Mouse (Mus musculus): Measurements from ENCODE around the gene Insr.

Gene Insr

GRCm38 (mm10) chr8:3275189-3275588 lies 4.2 kb downstream of the Insr start:
- DNase-seq (ENCODE audit: low read depth, low spot score), result no peak

GRCm38 (mm10) chr8:3273799-3274198 lies 5.6 kb downstream of the Insr start:
- DNase-seq (ENCODE audit: low read depth, low spot score), result no peak

GRCm38 (mm10) chr8:3267449-3267761 lies 12.0 kb downstream of the Insr start:
- no peak for DNase-seq (ENCODE audit: low read depth, low spot score)

GRCm38 (mm10) chr8:3266686-3267448 lies 12.6 kb downstream of the Insr start:
- no peak for DNase-seq (ENCODE audit: low read depth, low spot score)

- DNase-seq (ENCODE audit: low read depth, low spot score), result no peak
Observed at GRCm38 (mm10) chr8:3265182-3265581, 14.2 kb downstream of the Insr start.

GRCm38 (mm10) chr8:3262779-3263178 lies 16.6 kb downstream of the Insr start:
- DNase-seq (ENCODE audit: low read depth, low spot score), result no peak

GRCm38 (mm10) chr8:3261101-3261500 lies 18.3 kb downstream of the Insr start:
- no peak for DNase-seq (ENCODE audit: low read depth, low spot score)

- DNase-seq (ENCODE audit: low read depth, low spot score), result no peak
Observed at GRCm38 (mm10) chr8:3260127-3260811, 19.1 kb downstream of the Insr start.

- DNase-seq (ENCODE audit: low read depth, low spot score), result no peak
Observed at GRCm38 (mm10) chr8:3256147-3256940, 23.1 kb downstream of the Insr start.

- DNase-seq (ENCODE audit: low read depth, low spot score), result no peak
Observed at GRCm38 (mm10) chr8:3255321-3255720, 24.1 kb downstream of the Insr start.

- DNase-seq (ENCODE audit: low read depth, low spot score), result no peak
Observed at GRCm38 (mm10) chr8:3253179-3253578, 26.2 kb downstream of the Insr start.

- no peak for DNase-seq (ENCODE audit: low read depth, low spot score)
Observed at GRCm38 (mm10) chr8:3252665-3253064, 26.8 kb downstream of the Insr start.

- no peak for DNase-seq (ENCODE audit: low read depth, low spot score)
Observed at GRCm38 (mm10) chr8:3251101-3251500, 28.3 kb downstream of the Insr start.

- DNase-seq (ENCODE audit: low read depth, low spot score), result no peak
Observed at GRCm38 (mm10) chr8:3249886-3250285, 29.5 kb downstream of the Insr start.

GRCm38 (mm10) chr8:3248704-3249103 lies 30.7 kb downstream of the Insr start:
- DNase-seq (ENCODE audit: low read depth, low spot score), result peak; percentile 46

- peak; percentile 15 for DNase-seq (ENCODE audit: low read depth, low spot score)
Observed at GRCm38 (mm10) chr8:3247129-3247528, 32.3 kb downstream of the Insr start.

- no peak for DNase-seq (ENCODE audit: low read depth, low spot score)
Observed at GRCm38 (mm10) chr8:3243229-3243628, 36.2 kb downstream of the Insr start.

GRCm38 (mm10) chr8:3240725-3241124 lies 38.7 kb downstream of the Insr start:
- DNase-seq (ENCODE audit: low read depth, low spot score), result no peak

- no peak for DNase-seq (ENCODE audit: low read depth, low spot score)
Observed at GRCm38 (mm10) chr8:3239641-3240040, 39.8 kb downstream of the Insr start.

- no peak for DNase-seq (ENCODE audit: low read depth, low spot score)
Observed at GRCm38 (mm10) chr8:3238792-3239191, 40.6 kb downstream of the Insr start.

GRCm38 (mm10) chr8:3237319-3237718 lies 42.1 kb downstream of the Insr start:
- DNase-seq (ENCODE audit: low read depth, low spot score), result no peak

- no peak for DNase-seq (ENCODE audit: low read depth, low spot score)
Observed at GRCm38 (mm10) chr8:3236277-3236676, 43.1 kb downstream of the Insr start.

- no peak for DNase-seq (ENCODE audit: low read depth, low spot score)
Observed at GRCm38 (mm10) chr8:3234569-3234968, 44.8 kb downstream of the Insr start.
